Mouse (Mus musculus) embryo, embryonic 11.5 days (tissue): ENCODE data around the gene Kcnh6.

Experiments used
- DNase-seq: peaks from one replicate; pipeline ENCODE4 v3.0.0-alpha.2; 2012; ENCODE audit warnings: low read depth, low spot score

The Kcnh6 gene

DNA sequence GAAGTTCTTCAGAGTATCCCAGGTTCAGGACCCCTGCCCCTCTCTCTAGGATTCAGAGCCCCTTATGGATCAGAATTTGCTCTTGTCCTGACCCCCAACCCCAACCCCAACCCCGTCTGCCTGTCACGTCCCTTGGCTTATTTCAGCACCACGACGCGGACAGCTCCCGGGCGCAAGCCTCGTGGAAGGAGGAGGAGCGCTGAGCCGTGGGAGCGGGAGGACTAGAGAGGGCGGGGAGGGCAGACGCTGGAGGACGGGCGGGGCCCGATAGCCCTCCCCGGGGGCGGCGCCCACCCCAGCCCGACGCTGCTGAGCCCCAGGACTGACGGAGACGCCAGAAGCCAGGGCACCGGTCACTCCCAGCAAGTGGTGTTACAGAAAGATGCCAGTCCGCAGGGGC is at the start of gene Kcnh6:
Kcnh6 (plus strand) TSS at position 304 of the 400 bp plus-strand sequence.
- peak; percentile 72 for DNase-seq

DNA sequence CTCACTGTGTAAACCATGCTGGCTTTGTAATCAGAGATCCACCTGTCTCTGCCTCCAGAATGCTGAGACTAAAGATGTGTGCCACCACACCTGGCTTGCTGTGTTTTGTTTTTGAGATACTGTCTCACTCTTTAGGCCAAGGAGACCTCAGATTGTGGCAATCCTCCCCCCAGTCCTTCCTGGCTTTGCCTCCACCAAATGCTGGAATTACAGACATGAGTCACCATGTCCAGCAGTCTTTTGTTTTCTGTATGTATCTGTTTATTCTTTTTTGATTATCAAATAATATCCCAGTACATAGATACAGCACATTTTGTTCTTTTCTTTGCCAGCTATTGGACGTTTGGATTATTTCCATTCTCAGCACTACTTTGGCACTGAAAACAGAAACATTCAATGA is 49.4 kb upstream of the Kcnh6 start:
- DNase-seq: no peak

DNA sequence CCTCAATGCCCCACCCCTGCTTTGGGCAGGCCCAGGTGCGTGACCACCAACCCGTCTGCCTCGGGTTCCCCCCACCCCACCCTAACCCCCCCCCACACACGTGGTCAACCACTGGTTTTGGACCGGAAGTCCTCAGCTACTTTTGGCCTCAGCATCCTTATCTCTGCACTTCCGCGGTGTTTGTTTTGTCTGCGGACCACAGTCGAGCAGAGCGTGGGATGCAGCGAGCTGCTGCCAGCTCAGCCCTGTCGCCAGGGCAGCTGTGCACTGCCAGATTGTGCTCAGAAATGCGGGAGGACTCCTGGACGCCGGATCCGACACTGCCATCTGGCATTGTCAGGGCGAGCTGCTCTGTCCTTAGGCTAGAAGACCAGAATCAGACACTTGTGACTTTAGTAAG is 48.6 kb upstream of the Kcnh6 start:
- DNase-seq: no peak

DNA sequence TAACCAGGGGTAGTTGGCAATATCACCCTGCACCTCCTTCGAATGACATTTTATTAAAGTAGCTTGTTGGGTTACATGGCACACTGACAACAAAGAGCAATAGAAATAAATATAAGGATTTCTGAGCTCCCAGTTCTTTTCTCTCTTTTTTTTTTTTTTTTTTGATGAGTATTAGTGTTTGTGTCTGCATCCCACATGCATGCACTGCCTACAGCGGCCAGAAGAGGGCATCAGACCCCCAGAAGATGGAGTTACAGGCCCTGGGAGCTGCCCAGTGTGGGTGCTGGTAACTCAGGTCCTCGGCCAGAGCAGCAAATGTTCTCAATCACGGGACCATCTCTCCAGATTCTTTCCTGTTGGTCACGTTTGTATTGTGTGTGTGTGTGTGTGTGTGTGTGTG is 43.2 kb upstream of the Kcnh6 start:
- no peak for DNase-seq

DNA sequence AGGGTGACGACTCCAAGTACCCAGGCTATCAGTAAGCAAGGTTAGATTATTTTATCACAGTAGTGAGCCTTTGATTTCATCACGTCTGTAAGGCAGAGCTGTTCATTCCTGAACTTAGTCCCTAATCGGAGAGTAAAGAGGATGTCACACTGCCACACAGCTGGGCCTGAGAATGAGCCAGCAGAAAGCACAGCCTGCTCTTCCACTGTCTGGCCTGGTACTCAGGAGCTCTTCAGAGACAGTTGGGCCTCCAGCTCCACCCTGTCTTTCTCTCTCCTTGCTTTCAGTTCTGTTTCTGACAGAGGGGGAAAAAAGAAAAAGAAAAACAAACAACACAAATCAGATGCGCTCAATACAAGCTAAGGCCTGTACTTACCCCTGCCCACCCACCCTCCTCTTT is 41.6 kb upstream of the Kcnh6 start:
- no peak for DNase-seq

DNA sequence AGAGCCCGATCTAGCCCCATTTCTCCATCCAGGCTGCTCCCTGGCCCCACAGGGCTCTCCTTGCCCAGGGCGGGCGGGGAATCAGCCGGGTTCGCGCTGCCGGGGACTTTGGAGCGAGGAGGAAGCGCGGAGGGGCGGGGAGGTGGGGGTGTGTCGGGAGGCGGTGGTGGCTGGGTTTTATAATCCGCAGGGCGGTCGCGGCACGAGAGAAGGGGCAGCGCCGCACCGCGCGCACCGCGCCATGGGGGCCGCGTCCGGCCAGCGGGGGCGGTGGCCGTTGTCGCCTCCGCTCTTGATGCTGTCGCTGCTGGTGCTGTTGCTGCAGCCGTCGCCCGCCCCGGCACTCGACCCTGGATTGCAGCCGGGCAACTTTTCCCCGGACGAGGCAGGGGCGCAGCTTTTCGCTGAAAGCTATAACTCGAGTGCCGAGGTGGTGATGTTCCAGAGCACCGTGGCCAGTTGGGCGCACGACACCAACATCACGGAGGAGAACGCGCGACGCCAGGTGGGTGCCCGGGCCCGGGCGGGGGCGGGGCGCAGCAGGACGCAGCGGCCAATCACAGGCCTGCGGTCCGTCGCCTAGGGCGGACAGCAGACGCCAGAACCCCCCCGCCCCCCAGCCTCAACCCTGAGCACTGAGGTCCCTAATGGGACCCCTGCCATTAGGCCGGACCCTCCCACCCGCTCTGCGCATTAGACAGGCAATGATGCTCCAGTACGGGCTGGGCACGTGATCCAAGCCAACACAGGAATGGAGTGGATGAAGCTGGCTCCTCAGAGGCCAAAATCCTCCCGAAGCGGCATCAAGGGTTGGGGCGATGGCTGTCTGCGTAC is 40.0 kb upstream of the Kcnh6 start, which contains the start of gene Ace:
Ace (plus strand) TSS at position 205 of the 834 bp plus-strand sequence.
- no peak for DNase-seq

DNA sequence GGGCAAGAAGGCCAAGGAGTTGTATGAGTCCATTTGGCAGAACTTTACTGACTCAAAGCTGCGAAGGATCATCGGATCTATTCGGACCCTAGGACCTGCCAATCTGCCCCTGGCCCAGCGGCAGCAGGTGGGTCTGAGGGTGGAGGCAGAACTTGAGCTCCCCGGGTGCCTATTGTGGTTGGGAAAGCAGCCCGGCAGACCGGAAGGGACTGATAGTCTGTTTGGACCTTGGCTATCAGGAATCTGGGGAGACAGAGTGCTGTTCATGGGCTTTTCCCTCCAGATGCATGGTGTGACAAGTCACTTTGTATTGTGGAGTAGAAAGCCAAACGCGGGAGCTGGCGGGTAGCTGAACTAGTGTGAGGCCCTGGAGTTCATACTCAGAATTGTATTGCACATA is 39.0 kb upstream of the Kcnh6 start:
- DNase-seq: no peak

DNA sequence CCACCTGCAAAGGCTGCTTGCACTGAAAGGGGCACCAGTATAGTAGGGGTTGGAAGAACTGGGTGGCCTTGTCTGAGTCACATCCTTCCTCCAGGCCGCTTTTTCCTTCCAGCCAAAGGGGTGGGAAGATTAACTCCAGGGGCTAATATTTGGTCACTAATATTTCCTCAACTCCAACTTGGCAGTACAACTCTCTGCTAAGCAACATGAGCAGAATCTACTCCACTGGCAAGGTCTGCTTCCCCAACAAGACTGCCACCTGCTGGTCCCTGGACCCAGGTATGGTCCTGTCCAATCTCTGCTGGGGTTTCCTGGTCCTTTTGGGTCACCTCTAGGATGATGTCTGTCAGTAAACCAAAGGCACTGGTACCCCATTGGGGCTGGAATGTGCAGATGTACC is 38.4 kb upstream of the Kcnh6 start:
- DNase-seq: no peak

DNA sequence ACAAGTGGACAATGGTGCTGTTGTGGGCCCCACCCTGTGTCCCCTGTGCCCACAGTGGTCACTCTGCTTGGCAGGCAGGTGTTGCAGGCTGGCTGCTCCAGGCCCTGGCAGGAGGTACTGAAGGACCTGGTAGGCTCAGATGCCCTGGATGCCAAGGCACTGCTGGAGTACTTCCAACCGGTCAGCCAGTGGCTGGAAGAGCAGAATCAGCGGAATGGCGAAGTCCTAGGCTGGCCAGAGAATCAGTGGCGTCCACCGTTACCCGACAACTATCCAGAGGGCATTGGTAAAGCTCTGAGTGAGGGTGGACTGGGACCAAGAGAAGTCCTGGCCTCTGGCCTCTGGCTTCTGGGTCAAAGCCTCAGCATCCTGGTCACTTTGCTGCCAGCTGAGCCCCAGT is 33.3 kb upstream of the Kcnh6 start:
- no peak for DNase-seq

DNA sequence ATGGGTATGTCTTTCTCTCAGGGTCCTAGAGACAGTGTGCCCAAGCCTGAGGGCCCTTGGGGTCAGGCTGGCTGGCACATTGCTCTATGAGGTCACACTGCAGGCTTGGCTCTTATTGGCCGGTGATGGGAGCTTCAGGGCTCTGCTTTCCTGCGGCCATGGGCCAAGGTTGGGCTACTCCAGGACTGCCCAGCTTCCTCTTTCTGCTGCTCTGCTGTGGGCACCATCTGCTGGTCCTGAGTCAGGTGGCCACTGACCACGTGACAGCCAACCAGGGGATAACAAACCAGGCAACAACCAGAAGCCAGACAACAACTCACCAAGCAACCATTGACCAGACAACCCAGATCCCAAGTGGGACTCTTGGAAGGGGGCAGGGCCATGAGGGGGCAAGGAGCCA is 32.9 kb upstream of the Kcnh6 start:
- DNase-seq: no peak

DNA sequence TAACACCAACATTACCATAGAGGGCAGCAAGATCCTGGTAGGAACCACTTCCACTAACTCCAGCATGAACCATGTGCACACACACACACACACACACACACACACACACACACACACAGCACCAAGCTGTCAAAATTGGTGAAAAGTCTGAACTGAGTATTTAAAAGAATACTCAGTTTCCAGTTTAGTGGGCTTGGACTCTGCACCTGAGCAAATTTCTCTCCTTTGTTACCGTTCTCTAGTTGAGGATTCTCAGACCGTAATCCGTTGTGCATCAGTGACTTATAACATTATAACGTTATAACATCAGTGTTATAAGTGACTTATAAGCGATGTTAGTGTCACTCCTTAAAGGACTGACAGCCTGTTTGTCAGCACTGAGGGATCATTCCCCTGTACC is 32.3 kb upstream of the Kcnh6 start:
- no peak for DNase-seq

DNA sequence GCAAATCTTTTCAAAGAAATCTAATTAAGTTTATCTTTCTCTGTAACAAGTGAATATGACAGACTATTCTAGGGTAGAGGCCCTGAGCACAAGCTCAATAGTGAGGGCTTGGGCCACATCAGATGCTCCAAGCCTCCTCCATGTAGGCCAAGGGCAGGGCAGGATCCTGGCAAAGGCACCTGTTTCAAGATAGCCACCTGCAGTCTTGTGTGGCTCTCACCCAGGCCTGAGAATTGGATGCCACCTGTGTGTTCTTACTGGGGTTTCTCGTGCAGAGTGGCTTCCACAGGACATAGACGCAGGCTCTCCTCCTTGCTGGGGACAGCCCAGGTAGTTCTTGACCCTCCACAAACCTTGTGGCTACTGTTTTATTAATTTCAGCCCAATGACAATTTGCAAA is 29.7 kb upstream of the Kcnh6 start:
- DNase-seq: no peak

DNA sequence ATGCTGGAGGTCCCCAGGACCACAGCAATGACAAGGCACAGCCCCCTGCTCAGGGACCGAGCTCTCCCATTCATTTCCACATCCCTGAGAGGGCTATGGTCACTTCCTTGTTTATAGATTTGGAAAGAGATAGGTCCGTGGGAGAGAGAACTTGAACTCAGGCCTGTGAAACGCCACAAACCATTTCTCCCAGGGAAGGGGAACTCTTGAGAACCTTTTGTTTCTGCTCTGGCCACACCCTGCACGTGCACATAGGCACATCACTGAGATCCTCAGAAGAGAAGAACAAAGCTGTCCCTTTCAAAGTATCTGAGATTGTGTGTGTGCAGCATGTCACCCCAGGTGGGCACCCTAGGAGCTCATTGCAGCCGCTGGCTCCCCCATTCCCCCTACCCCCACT is 29.3 kb upstream of the Kcnh6 start:
- DNase-seq: no peak

DNA sequence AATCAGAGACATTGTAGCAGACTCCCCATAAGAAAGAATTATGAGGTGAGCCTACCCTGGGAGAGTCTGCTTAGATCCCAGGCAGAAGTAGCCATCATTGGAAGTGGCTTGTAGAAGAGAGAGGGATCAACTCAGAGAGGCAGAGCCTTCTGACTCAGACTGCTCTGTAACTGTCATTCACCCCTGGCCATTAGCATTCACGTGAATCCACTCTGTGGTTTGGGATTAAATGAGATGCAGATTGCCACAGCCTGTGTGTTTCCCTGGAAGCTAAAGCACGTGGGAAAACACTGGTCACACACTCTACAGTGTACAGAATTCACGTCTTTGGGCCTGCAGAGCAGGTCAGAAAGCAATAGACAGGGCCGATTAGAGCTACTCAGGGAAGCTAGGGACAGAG is 23.5 kb upstream of the Kcnh6 start:
- no peak for DNase-seq

DNA sequence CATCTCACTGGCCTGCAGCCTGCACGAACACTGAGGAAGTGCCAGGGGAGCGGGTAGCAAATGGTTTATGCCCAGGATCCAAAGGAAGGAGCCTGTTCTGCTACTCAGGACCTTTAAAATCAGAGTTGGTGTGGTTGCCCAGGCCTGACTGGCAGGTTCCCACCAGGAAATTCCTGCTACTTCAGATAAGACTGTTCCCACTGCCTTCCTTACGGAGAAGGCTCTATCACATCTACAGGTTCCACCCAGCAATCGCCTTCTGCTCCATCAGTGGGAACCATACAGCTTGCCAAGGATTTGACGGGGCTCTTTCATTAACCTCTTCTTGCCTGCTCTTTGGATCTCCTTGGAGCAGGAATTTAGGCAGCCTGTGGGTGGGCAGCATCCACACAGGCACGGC is 20.5 kb upstream of the Kcnh6 start:
- no peak for DNase-seq

DNA sequence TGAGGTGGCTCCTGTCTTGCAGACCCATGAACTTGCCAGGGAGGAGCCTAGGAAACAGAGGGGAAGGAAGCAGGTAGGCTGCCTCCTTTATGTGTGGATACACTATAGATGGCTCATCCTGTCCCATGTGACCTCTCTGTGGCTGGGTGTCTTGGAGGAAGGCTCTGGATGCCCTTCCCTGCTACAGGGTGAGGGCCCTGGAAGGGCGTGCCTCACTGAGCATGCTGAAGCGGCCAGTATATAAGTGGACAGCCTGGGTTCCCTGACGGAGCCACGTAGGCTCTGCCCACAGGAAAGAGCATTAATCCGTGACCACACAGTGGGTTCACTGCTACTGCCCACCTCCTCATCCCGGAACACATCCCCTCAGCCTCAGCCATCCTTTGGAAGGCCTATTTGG is 18.5 kb upstream of the Kcnh6 start:
- DNase-seq: no peak

DNA sequence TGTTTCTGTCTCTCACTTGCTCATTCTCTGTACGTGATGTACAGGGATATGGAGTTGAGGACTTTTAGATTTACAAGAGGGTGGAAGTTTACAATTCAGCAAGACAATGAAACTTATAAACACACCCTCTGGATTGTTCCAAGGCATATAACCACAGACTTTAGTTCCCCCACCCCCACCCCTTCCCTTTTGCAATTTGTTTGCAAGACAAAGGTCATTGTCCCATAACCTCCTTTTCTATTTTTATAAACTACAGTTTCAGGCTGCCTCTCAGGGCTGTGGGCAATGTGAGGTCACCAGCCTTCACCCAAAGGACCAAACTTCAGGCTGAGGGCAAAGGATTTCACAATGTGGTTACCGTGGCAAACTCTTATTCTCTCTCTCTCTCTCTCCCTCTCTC is 17.7 kb upstream of the Kcnh6 start:
- no peak for DNase-seq

DNA sequence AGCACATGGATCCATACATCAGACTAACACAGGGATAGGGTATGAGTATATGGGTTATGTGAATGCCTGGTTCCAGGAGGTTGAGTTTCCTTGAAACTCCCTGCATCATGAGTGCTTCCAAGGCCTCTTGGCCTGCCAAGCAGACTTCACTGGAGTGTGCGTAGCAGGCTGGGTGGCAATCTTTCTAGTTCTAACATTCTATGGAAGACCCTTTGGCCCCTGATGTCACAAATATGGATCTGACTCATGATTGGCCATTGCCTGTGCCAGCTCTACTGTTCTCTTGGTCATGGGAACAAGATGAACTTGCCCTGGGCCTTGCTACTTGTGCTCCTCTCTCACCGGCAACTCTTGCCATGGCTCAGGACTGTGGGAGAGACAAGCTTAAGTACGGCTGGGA is 13.5 kb upstream of the Kcnh6 start, which contains the start of gene Ace3:
Ace3 (plus strand) TSS at position 301 of the 400 bp plus-strand sequence.
- no peak for DNase-seq

DNA sequence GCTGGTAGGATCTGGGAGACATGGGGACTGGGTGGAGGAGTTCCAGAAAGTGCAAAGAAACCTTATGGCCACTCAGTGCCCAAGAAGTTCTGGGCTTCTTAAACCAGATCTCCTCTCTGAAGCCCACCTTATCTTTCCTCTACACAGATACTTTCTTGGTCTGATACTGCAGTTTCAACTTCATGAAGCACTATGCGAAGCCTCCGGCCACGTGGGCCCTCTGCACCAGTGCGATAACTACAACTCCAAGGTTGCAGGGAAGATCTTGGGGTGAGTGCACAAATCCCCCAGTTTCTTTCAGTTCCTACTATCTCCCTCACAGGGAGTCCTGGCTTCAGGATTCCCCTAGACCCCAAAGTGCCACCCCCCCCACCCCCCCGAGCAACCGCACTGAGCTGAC is 7.9 kb upstream of the Kcnh6 start:
- DNase-seq: no peak

DNA sequence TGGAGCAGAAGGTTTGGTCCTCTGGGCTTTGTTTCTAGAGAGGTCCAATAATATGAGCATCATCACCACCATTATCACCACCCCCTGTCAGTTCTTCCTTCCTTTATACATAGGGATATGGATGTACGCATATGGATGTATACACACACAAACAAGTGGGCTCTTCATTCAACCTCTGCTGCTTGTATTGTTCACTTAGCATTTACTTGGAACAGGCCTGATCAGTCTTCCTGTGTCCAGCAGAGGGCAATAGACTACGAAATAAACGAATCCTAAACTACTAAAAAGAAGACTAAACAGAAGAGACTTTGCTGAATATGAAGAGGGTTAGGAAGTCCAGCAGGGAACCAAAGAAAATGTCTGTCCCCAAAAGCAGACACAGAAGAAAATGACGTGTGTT is 6.2 kb upstream of the Kcnh6 start:
- no peak for DNase-seq

DNA sequence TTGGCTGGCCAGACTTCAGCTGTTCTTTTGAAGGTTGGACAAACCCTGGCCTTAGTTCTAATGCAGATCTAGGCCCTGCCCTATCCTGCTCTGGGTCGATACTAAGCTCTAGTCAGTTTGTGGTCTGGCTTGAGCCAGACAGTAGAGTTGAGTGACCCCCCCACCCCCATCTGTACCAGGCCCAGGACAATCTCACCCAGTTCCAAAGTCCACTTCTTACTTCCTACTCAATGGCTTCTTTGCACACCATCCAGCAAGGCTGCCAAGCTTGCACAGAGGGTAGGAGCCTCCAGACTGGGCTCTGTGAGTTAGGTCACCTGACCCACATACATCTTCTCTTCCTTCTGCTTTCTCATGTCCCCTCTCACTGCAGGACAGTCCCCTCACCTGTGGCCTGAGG is 3.3 kb upstream of the Kcnh6 start:
- DNase-seq: no peak

DNA sequence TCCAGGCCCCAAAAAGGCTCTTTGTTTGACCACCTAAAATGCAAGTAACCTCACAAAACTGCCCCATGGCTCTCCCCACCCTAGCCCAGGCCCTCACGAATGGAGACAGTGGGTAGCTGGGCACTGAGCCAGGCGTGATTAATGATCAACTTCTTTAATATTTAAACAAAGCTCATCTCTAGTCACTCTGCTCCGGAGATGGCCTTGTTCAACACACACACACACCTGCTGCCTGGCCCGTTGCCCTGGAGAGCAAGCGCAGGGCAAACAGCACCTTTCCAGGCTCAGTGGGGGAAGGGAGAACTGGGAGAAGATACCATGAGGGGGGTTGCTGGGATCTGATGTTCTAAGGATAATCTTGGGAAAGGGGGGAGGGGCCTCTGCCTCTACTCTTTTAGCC is 2.0 kb upstream of the Kcnh6 start:
- DNase-seq: no peak

DNA sequence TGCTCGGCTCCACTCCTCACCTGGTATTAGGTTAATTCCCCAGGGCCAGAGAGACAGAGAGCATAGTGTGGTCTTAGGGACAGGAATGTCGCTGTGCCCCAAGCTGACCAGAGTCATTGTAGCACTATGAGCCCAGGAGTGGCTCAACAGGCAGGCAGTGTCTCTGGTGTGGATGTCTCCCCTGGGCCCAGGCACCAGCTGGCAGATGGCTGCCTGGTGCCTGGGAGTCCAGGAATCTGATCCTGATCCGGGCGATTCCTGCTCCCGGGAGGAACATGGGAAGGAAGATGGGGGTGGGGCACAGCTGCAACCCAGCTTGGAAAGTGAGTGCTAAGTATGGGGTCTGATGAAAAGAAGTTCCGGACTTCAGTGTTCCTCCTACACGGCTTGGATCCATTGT is 4.8 kb downstream of the Kcnh6 start:
- no peak for DNase-seq
